In the genomic region with DNA sequence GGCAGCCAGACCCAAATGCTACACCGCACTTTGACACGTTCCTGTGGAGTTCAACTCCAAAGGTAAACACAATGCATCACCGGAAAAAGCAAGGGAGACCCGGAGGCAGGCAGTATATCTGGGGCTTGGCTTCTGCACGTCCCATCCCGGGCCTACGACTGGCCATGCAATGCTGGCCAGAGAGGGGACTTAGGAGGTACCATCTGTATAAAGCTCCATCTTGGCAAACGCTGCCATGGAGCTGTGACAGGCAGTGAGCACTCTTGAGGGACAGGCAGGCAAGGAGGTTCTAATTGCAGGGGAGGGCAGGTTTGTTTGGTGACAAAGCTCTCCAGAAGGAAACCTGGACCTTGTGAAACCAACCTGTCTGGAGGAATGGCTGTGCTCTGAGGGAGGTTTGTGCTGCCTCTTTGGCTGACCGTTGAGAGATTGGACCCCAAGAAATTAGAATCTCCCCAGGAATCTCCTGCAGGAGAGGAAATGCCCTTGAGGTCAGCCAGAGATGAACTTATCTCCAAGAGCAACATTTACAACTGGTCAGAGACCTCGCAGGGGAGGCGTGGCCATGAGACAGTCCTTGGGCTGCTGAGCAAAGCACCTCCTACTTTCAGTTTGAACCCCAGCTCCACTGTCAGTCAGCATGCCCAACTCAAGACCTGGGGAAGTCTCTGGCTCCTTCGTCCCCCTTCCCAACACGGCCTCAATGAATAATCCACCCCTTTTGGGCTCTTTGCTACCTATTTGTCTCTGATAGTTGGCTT, we compare ENCODE assay signal across 11 mouse cellular contexts.
DNase-seq lines count a peak whose midpoint lies in the region; ATAC-seq and TF ChIP-seq lines count a peak whose summit lies in the region.
"Had no signal": no experiment of that assay in that cellular context is flagged by ENCODE, and none has a peak within 500 bp of the region (broad histone marks: within the 10 kb centered on the region; RNA-seq: fewer than 3 reads in every experiment).

No protein-coding gene starts in this region.

- WGBS in heart, embryonic 11.5 days (ENCODE audit: insufficient replicate concordance) = 54% methylated on average over 13 of the region's 13 CpGs
- WGBS in liver, adult 2 months = 52% methylated on average over 13 of the region's 13 CpGs
- WGBS in forebrain, embryonic 12.5 days = 86% methylated on average over 13 of the region's 13 CpGs

- H3K9ac ChIP-seq in heart, embryonic 11.5 days (ENCODE audit: low read depth, low read length) = peak overlapping the region; percentile 46; the same call in 1 of the 2 replicates
- H3K9ac ChIP-seq in liver, adult 2 months (ENCODE audit: low read depth, low read length) = no peak overlapping the region
- no peak overlapping the region for H3K9ac ChIP-seq in forebrain, embryonic 12.5 days
- H3K9ac ChIP-seq: limb, embryonic 13.5 days had no signal

- no peak for TF ChIP-seq CTCF in G1E (IDR thresholded peaks at IDR 0.05; ENCODE audit: low read depth, low read length)
- no peak for TF ChIP-seq CTCF in liver, adult 2 months (IDR thresholded peaks at IDR 0.05; ENCODE audit: low read depth, low read length)

- no peak overlapping the region for H3K27ac ChIP-seq in heart, embryonic 11.5 days (ENCODE audit: low read depth, low read length)
- H3K27ac ChIP-seq in liver, adult 2 months (replicated peaks; ENCODE audit: insufficient read depth, low read depth, low read length) = no peak overlapping the region
- H3K27ac ChIP-seq in forebrain, embryonic 12.5 days = no peak overlapping the region
- H3K27ac ChIP-seq: hindbrain, postnatal 0 days; limb, embryonic 13.5 days had no signal

- peaks cover 35% of the 10 kb centered on the region for H3K79me2 ChIP-seq in liver, adult 2 months (ENCODE audit: control insufficient read depth, insufficient read depth, low read length)

- peaks cover 7% of the 10 kb centered on the region; the same call in 1 of the 2 replicates for H3K36me3 ChIP-seq in heart, embryonic 11.5 days (ENCODE audit: control insufficient read depth, insufficient read depth, low read length)
- peaks cover 97% of the 10 kb centered on the region for H3K36me3 ChIP-seq in G1E (replicated peaks)
- peaks cover 16% of the 10 kb centered on the region for H3K36me3 ChIP-seq in liver, adult 2 months (ENCODE audit: control insufficient read depth, insufficient read depth, low read length)
- no peaks in the 10 kb centered on the region for H3K36me3 ChIP-seq in forebrain, embryonic 12.5 days (replicated peaks)

- peaks cover 56% of the 10 kb centered on the region for H3K4me1 ChIP-seq in heart, embryonic 11.5 days (ENCODE audit: control insufficient read depth, insufficient read depth, low read length)
- H3K4me1 ChIP-seq in G1E (ENCODE audit: insufficient read depth, low read depth, low read length) = peaks cover 67% of the 10 kb centered on the region
- H3K4me1 ChIP-seq in liver, adult 2 months (ENCODE audit: control insufficient read depth, insufficient read depth, low read length) = peaks cover 4% of the 10 kb centered on the region
- peaks cover 14% of the 10 kb centered on the region for H3K4me1 ChIP-seq in forebrain, embryonic 12.5 days

- H3K4me3 ChIP-seq in heart, embryonic 11.5 days (ENCODE audit: low read depth, low read length) = no peak overlapping the region
- H3K4me3 ChIP-seq in G1E (ENCODE audit: low read depth, low read length) = peak overlapping the region; percentile 39; the same call in 1 of the 2 replicates
- H3K4me3 ChIP-seq in liver, adult 2 months (ENCODE audit: insufficient read depth, low read depth, low read length) = no peak overlapping the region
- H3K4me3 ChIP-seq in forebrain, embryonic 12.5 days (replicated peaks) = no peak overlapping the region
- H3K4me3 ChIP-seq: limb, embryonic 13.5 days had no signal

- intact Hi-C loops in heart, postnatal 10 days (cut with DNase I) = no loop called here

- H3K9me3 ChIP-seq in heart, embryonic 11.5 days (replicated peaks; ENCODE audit: control insufficient read depth, low read length) = no peaks in the 10 kb centered on the region
- H3K9me3 ChIP-seq in G1E (replicated peaks) = no peaks in the 10 kb centered on the region
- H3K9me3 ChIP-seq in forebrain, embryonic 12.5 days = no peaks in the 10 kb centered on the region
- H3K9me3 ChIP-seq: limb, embryonic 13.5 days had no signal

- no peak for TF ChIP-seq POLR2A in liver, adult 2 months (IDR thresholded peaks at IDR 0.05; ENCODE audit: extremely low read depth, insufficient read depth, low read length)

- H3K27me3 ChIP-seq in heart, embryonic 11.5 days (ENCODE audit: control insufficient read depth, insufficient read depth, low read length) = no peaks in the 10 kb centered on the region
- H3K27me3 ChIP-seq in G1E (ENCODE audit: insufficient read depth, low read length) = no peaks in the 10 kb centered on the region
- no peaks in the 10 kb centered on the region for H3K27me3 ChIP-seq in liver, adult 2 months (ENCODE audit: control insufficient read depth, insufficient read depth, low read length)
- no peaks in the 10 kb centered on the region for H3K27me3 ChIP-seq in forebrain, embryonic 12.5 days
- H3K27me3 ChIP-seq: limb, embryonic 13.5 days had no signal

- ATAC-seq in heart, embryonic 11.5 days (replicated peaks; ENCODE audit: insufficient number of reproducible peaks, low FRiP score, low TSS enrichment) = no peak
- peak; percentile 78 for ATAC-seq in G1E (ENCODE audit: extremely low read depth, insufficient number of reproducible peaks, low FRiP score, poor library complexity, severe bottlenecking)
- no peak for ATAC-seq in forebrain, embryonic 12.5 days (ENCODE audit: low FRiP score)
- ATAC-seq: hindbrain, postnatal 0 days; midbrain, embryonic 16.5 days had no signal

- H3K4me2 ChIP-seq in heart, embryonic 11.5 days = peak overlapping the region; percentile 34
- H3K4me2 ChIP-seq in forebrain, embryonic 12.5 days = no peak overlapping the region
- H3K4me2 ChIP-seq: limb, embryonic 13.5 days had no signal

- no peak for DNase-seq in heart, postnatal 10 days
- DNase-seq in G1E (ENCODE audit: low spot score) (peak; percentile 29), adipocyte (ENCODE audit: low spot score) (no peak)
- DNase-seq in cerebellum, adult 9-11 months = peak; percentile 81
- DNase-seq in liver, adult 2 months (ENCODE audit: extremely low read depth, low read depth, low spot score) = peak; percentile 60
- DNase-seq in embryo, embryonic 11 days = no peak

Comparison
In these comparisons a context has a peak if more than half of its experiments do, and no peak if none do; other contexts are left out.
1. DNase-seq: peak in G1E (single experiment), cerebellum, adult 9-11 months (single experiment) and liver, adult 2 months (single experiment); none in heart, postnatal 10 days (0 of 2), adipocyte (single experiment) and embryo, embryonic 11 days (single experiment).